Mouse (Mus musculus) heart, postnatal 0 days (tissue): ENCODE measurements around the gene Oprd1. TPM values are rescaled to one million over a fixed set of nuclear protein-coding genes. Genes with fewer than 3 reads are reported as not detected.

Source experiments
- ATAC-seq: fragments of 200-750 bp; cut with Nextera tagmentation; 2 replicates; pipeline ENCODE4 v1.8.0; 2017; ENCODE audit warnings: low read depth, moderate number of reproducible peaks, moderate library complexity; ENCODE audit not compliant: insufficient read depth
- DNase-seq: peaks from one replicate; pipeline ENCODE4 v3.0.0-alpha.2; 2016; ENCODE audit warnings: low spot score
- H3K27ac ChIP-seq: fragments of 300-500 bp; sonication (generic); 2 replicates; pipeline ENCODE4 v1.5.1; 2014; ENCODE audit warnings: low read depth, mild to moderate bottlenecking
- H3K27me3 ChIP-seq: fragments of 300-500 bp; sonication (generic); 2 replicates; pipeline ENCODE4 v1.6.1; 2014; ENCODE audit warnings: low read length, mixed read lengths; ENCODE audit not compliant: control insufficient read depth, insufficient read depth
- H3K36me3 ChIP-seq: fragments of 300-500 bp; sonication (generic); replicated peaks from 2 replicates; pipeline ENCODE4 v1.6.1; 2014; ENCODE audit warnings: low read length, mixed read lengths; ENCODE audit not compliant: control insufficient read depth, insufficient read depth
- H3K4me1 ChIP-seq: fragments of 300-500 bp; sonication (generic); 2 replicates; pipeline ENCODE4 v1.6.1; 2014; ENCODE audit warnings: antibody characterized with exemption; ENCODE audit not compliant: control insufficient read depth, insufficient read depth
- H3K4me2 ChIP-seq: fragments of 300-500 bp; sonication (generic); 2 replicates; pipeline ENCODE4 v1.6.1; 2014; ENCODE audit warnings: low read depth, mild to moderate bottlenecking, low read length, moderate library complexity
- H3K4me3 ChIP-seq: fragments of 300-500 bp; sonication (generic); 2 replicates; pipeline ENCODE4 v1.5.1; 2014; ENCODE audit warnings: low read depth, low read length
- H3K9ac ChIP-seq: fragments of 300-500 bp; sonication (generic); replicated peaks from 2 replicates; pipeline ENCODE4 v1.6.1; 2014; ENCODE audit warnings: low read depth, low read length, mixed read lengths
- H3K9me3 ChIP-seq: fragments of 300-500 bp; sonication (generic); replicated peaks from 2 replicates; pipeline ENCODE4 v1.6.1; 2016; ENCODE audit warnings: low read length; ENCODE audit not compliant: control insufficient read depth
- CTCF ChIP-seq: IDR thresholded peaks from 2 replicates; pipeline ENCODE4 v1.5.1; 2016; ENCODE audit warnings: antibody characterized with exemption, control low read depth, low read depth
- EP300 ChIP-seq: IDR thresholded peaks from 2 replicates; pipeline ENCODE4 v1.6.1; 2016; ENCODE audit warnings: antibody characterized with exemption, low read depth
- WGBS: fragments of 180-500 bp; shearing (Covaris S2); extraction: QIAGEN DNeasy Blood & Tissue Kit; methylation state at CpG from one replicate; pipeline ENCODE4 v1.1.7; 2014; 5-methylcytosine and 5-hydroxymethylcytosine counted together
- polyA plus RNA-seq: library from polyadenylated mRNA; unstranded; fragments of >200 nt; fragmentation: Nextera tagmentation; extraction: Ambion mirVana; gene quantifications from 2 replicates; pipeline ENCODE4 v1.2.1, GENCODE M21; 2015
- total RNA-seq: library from RNA; depleted of rRNA; stranded (reverse); fragments of >200 nt; gene quantifications from 2 replicates; pipeline ENCODE4 v1.2.3, GENCODE M21; 2014; ENCODE audit warnings: low replicate concordance

The Oprd1 gene
- total and polyA plus RNA-seq, 2 experiments from 2014 or later: 0.70 to 1.1 TPM

DNA sequence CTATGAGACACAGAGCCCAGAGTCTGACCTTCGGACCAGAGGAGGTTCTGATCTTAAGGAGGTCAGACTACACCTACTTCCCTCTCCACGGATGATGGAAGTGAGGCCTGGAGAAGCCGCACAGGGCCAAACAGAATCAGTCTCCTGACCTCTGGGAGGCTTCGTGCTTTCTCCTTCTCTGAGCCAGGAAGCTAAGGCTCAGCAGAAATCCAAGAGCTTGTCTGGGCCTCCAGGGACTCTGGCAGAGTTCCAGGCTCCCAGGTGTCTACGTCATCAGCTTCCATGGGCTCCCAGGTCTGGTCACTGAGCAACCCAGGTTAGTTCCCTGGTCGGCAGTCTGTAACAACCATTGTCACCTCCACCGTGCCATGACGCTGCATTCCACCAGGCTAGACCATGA, 17.2 kb downstream of the Oprd1 start:
- H3K27ac ChIP-seq: no peak overlapping the region
- DNase-seq: no peak
- no peak for ATAC-seq
- H3K9me3 ChIP-seq: no peaks in the 10 kb centered on the region
- TF ChIP-seq CTCF (no peak), EP300 (no peak)
- H3K4me1 ChIP-seq: peaks cover 17% of the 10 kb centered on the region
- 66% methylated on average over 8 of the region's 8 CpGs for WGBS
- H3K27me3 ChIP-seq: no peaks in the 10 kb centered on the region
- no peaks in the 10 kb centered on the region for H3K36me3 ChIP-seq
- no peak overlapping the region for H3K4me3 ChIP-seq
- H3K9ac ChIP-seq: no peak overlapping the region
- no peak overlapping the region for H3K4me2 ChIP-seq

DNA sequence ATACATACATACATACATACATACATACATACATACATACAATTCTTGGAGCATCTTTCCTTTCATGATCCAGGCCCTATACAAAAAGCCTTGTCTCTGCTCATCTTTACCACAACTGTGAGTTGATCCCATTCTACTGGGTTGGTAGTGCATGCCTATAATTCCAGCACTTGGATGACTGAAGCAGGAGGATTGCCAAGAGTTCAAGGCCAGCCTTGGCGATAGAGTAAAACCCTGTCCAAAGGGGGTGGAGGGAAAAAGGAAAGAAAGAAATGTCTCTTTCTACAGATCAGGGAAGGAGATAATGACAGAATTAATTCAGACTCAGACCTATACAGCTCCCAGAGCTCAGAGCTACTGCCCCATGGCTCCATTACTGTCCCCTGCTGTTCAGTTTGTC, 21.1 kb downstream of the Oprd1 start:
- 94% methylated on average over 1 of the region's 1 CpGs for WGBS
- H3K27ac ChIP-seq: no peak overlapping the region
- no peaks in the 10 kb centered on the region for H3K36me3 ChIP-seq
- TF ChIP-seq EP300: no peak
- TF ChIP-seq CTCF: no peak
- DNase-seq (no peak), ATAC-seq (no peak)
- H3K27me3 ChIP-seq: no peaks in the 10 kb centered on the region
- H3K4me2 ChIP-seq: no peak overlapping the region
- no peak overlapping the region for H3K9ac ChIP-seq
- no peak overlapping the region for H3K4me3 ChIP-seq
- H3K9me3 ChIP-seq: no peaks in the 10 kb centered on the region
- H3K4me1 ChIP-seq: peaks cover 10% of the 10 kb centered on the region

GRCm38 (mm10) chr4:132121674-132122073, 22.6 kb downstream of the Oprd1 start:
- no peak overlapping the region for H3K4me2 ChIP-seq
- no peak overlapping the region for H3K9ac ChIP-seq
- no peaks in the 10 kb centered on the region for H3K36me3 ChIP-seq
- WGBS: 80% methylated on average over 5 of the region's 5 CpGs
- no peak overlapping the region for H3K4me3 ChIP-seq
- peaks cover 7% of the 10 kb centered on the region for H3K4me1 ChIP-seq
- DNase-seq (no peak), ATAC-seq (no peak)
- no peaks in the 10 kb centered on the region for H3K27me3 ChIP-seq
- H3K9me3 ChIP-seq: no peaks in the 10 kb centered on the region
- no peak overlapping the region for H3K27ac ChIP-seq
- TF ChIP-seq CTCF: no peak; the same call in 1 of the 2 replicates
- no peak for TF ChIP-seq EP300

DNA sequence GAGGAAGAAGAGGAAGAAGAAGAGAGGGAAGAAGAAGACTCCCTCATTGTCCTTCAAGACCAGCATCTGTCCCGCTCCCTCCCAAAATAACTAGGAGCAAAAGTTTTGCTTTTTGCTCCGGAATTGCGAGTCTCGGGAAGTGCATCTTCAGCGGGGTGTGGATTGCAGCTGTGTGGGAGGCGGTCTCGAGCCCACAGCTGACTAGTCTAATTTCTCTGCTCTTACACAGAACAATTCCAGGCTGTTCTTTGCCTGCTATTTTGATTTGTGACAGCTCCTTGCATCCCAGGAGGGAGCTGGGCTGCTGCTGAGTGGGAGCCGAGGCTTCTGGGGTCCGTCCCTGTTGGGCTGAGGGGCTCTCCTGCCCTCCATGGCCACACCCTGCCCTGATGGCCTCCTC, 24.7 kb downstream of the Oprd1 start:
- Histone ChIP-seq H3K4me2 (no peak overlapping the region), H3K4me1 (no peaks in the 10 kb centered on the region), H3K27me3 (peaks cover 4% of the 10 kb centered on the region; the same call in 1 of the 2 replicates), H3K4me3 (no peak overlapping the region), H3K27ac (no peak overlapping the region), H3K9ac (no peak overlapping the region), H3K36me3 (no peaks in the 10 kb centered on the region), H3K9me3 (no peaks in the 10 kb centered on the region)
- TF ChIP-seq EP300: no peak
- TF ChIP-seq CTCF: no peak
- DNase-seq: no peak
- WGBS: 54% methylated on average over 9 of the region's 9 CpGs
- ATAC-seq: no peak

DNA sequence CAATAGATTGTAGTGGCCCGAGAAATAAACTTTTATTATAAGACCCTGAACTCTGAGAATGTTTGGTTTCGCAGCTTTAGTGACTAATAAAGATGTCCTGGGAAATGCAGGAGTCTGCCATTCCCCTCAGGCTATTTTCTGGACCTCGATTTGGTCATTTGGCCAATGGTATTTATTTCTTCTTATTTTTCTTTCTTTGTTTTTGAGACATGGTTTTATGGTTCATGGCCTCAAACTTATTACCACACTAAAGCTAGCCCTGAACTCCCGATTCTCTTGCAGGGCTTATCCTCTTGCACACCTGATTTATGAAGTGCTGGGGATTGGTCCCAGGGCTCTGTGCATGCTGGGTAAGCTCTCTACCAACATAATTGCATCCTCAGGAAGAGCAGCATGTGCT, 28.0 kb downstream of the Oprd1 start:
- WGBS: 81% methylated on average over 4 of the region's 4 CpGs
- Histone ChIP-seq H3K27me3 (peaks cover 7% of the 10 kb centered on the region; the same call in 1 of the 2 replicates), H3K9ac (no peak overlapping the region), H3K4me3 (no peak overlapping the region), H3K4me2 (no peak overlapping the region), H3K36me3 (no peaks in the 10 kb centered on the region), H3K27ac (no peak overlapping the region), H3K4me1 (no peaks in the 10 kb centered on the region), H3K9me3 (no peaks in the 10 kb centered on the region)
- DNase-seq: no peak
- no peak for ATAC-seq
- no peak for TF ChIP-seq EP300

DNA sequence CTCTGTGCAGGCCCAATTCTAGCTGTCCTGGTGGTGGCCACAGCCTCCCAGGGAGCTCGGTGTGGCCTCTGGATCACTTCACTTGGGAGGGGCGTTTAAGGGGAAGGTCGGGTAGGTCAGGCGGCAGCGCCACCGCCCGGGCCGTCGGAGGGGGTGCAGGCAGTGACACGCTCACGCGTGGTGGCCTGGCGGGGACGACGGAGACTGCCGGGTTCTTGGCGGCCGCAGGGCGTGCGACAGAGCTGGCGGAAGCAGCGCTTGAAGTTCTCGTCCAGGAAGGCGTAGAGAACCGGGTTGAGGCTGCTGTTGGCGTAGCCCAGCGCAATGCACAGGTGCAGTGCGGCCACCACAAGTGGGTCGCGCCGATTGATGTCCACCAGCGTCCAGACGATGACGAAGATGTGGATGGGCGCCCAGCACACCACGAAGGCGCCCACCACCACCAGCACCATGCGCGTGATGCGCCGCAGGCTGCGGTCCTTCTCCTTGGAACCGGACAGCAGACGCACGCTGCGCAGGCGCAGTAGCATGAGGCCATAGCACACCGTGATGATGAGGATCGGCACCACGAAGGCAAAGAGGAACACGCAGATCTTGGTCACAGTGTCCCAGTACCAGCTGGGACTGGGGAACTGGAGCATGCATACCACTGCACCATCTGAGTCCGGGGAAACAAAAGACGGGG, 30.7 kb downstream of the Oprd1 start:
- peaks cover 7% of the 10 kb centered on the region; the same call in 1 of the 2 replicates for H3K27me3 ChIP-seq
- H3K9me3 ChIP-seq: no peaks in the 10 kb centered on the region
- no peak overlapping the region for H3K27ac ChIP-seq
- no peaks in the 10 kb centered on the region for H3K36me3 ChIP-seq
- H3K9ac ChIP-seq: no peak overlapping the region
- H3K4me3 ChIP-seq: peak overlapping the region; percentile 31
- H3K4me2 ChIP-seq: peak overlapping the region; percentile 59
- WGBS: 28% methylated on average over 53 of the region's 53 CpGs
- DNase-seq: no peak
- no peaks in the 10 kb centered on the region for H3K4me1 ChIP-seq
- ATAC-seq: no peak
- TF ChIP-seq EP300 (no peak), CTCF (peak; percentile 1; the same call in 1 of the 2 replicates)
